Mouse (Mus musculus): ENCODE results near the gene Babam1. TPM values are rescaled to one million over a fixed set of nuclear protein-coding genes. Genes with fewer than 3 reads are reported as not detected.

Babam1 gene
- polyA plus RNA-seq, 1 experiment from 2014 or later, result 77.4 TPM

DNA sequence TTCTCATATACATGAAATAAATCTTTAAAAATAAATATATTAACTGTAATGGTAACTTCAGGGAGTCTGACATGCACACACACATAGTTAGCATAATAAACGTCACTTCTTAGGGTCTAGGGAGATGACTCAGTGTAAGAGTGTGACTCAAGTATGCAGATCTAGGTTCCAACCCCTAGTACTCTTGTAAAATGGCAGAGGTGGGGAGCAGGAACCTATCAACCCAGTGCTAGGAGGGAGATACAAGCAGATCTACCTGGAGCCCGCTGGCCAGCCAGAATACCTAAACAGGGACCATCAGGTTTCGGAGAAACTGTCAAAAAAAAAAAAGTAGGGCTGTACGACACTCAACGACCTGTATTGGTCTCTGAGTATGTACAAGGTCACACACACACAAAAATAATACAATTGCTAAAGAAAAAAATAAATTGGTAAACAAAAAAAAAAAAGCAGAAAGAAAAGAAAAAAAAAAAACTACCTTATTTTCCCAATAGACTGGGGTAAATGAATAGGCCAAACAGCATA, 25.9 kb upstream of the Babam1 start:
- Histone ChIP-seq H3K4me1 (ENCODE audit: control insufficient read depth, insufficient read depth, low read length) (peaks cover 21% of the 10 kb centered on the region), H3K9ac (ENCODE audit: low read length) (peak overlapping the region; percentile 81), H3K9me3 (replicated peaks; ENCODE audit: control insufficient read depth, low read length) (no peaks in the 10 kb centered on the region), H3K4me3 (replicated peaks; ENCODE audit: low read length) (peak overlapping the region; percentile 80), H3K27me3 (ENCODE audit: control insufficient read depth, insufficient read depth, low read length) (no peaks in the 10 kb centered on the region), H3K27ac (ENCODE audit: low read length) (peak overlapping the region; percentile 32; the same call in 1 of the 2 replicates), H3K4me2 (ENCODE audit: low read depth, low read length) (peak overlapping the region; percentile 55), H3K36me3 (ENCODE audit: control insufficient read depth, insufficient read depth, low read length) (peaks cover 5% of the 10 kb centered on the region; the same call in 1 of the 2 replicates)
- ATAC-seq (ENCODE audit: insufficient read depth, low FRiP score), result no peak
- 17% methylated on average over 5 of the region's 5 CpGs for WGBS

DNA sequence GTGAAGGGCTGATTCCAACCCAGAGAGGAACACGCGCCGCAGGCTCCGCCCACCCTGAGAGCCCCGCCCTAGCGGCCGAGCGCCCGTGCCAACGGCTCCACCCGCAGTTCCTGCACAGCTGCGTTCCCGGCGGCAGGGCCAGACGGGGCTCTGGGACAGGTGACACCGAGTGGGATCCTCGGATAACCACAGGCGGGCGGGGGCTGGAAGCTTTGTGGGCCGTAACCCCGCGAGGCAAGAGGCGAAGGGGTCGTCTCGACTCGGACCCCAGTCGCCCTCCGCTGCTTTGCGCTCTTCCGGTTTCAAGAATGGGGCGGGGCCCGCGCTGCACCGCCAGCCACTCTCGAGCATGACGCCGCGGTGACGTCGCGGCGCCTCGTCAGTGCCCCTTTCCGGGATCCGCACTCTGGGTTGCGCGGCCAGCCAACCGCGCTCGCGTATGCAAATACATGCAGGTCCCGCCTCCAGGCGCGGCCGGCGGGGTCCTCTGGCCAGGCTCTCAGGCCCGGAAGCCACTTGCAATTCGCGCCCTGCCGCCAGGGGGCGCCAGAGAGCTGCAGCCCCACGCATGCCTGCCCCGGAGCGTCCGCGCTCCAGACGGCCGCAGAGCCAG, 25.3 kb upstream of the Babam1 start, which contains the start of gene Ocel1:
Ocel1 (plus strand) TSS at position 63 of the 613 bp plus-strand sequence.
- under 1% methylated on average over 68 of the region's 68 CpGs for WGBS
- no peaks in the 10 kb centered on the region for H3K27me3 ChIP-seq (ENCODE audit: control insufficient read depth, insufficient read depth, low read length)
- peak within 1 kb of the TSS; percentile 92 for H3K27ac ChIP-seq (ENCODE audit: low read length)
- H3K4me2 ChIP-seq (ENCODE audit: low read depth, low read length), result peak within 1 kb of the TSS; percentile 55
- peak within 1 kb of the TSS; percentile 80 for H3K4me3 ChIP-seq (replicated peaks; ENCODE audit: low read length)
- no peaks in the 10 kb centered on the region for H3K9me3 ChIP-seq (replicated peaks; ENCODE audit: control insufficient read depth, low read length)
- peaks cover 5% of the 10 kb centered on the region; the same call in 1 of the 2 replicates for H3K36me3 ChIP-seq (ENCODE audit: control insufficient read depth, insufficient read depth, low read length)
- peaks cover 27% of the 10 kb centered on the region for H3K4me1 ChIP-seq (ENCODE audit: control insufficient read depth, insufficient read depth, low read length)
- peak; percentile 88 for ATAC-seq (ENCODE audit: insufficient read depth, low FRiP score)
- peak within 1 kb of the TSS; percentile 81 for H3K9ac ChIP-seq (ENCODE audit: low read length)

GRCm38 (mm10) chr8:71372427-71372826, 24.2 kb upstream of the Babam1 start:
- Histone ChIP-seq H3K27me3 (ENCODE audit: control insufficient read depth, insufficient read depth, low read length) (no peaks in the 10 kb centered on the region), H3K9ac (ENCODE audit: low read length) (no peak overlapping the region), H3K36me3 (ENCODE audit: control insufficient read depth, insufficient read depth, low read length) (peaks cover 5% of the 10 kb centered on the region; the same call in 1 of the 2 replicates), H3K27ac (ENCODE audit: low read length) (no peak overlapping the region), H3K4me1 (ENCODE audit: control insufficient read depth, insufficient read depth, low read length) (peaks cover 36% of the 10 kb centered on the region), H3K4me2 (ENCODE audit: low read depth, low read length) (no peak overlapping the region), H3K9me3 (replicated peaks; ENCODE audit: control insufficient read depth, low read length) (no peaks in the 10 kb centered on the region), H3K4me3 (replicated peaks; ENCODE audit: low read length) (no peak overlapping the region)
- no peak for ATAC-seq (ENCODE audit: insufficient read depth, low FRiP score)
- 80% methylated on average over 12 of the region's 12 CpGs for WGBS

DNA sequence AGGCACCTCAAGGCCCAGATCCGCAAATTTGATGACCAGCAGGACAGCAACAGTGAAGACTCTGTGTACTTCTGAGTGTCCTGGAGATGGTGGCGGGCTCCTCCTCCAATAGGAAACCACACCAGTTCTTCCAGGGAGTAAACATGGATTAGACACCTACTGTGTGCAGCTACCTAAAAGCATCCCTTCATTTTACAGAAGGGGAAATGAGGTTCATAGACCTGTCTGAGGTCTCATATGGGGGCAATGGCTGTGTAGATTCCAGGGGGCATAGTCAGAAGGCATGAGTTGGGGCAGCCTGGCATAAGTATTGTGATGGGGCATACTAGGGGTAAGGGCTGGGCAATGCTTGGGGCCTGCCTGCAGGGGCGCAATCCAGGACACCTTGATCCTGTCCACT, 23.7 kb upstream of the Babam1 start:
- Histone ChIP-seq H3K4me2 (ENCODE audit: low read depth, low read length) (no peak overlapping the region), H3K27ac (ENCODE audit: low read length) (no peak overlapping the region), H3K9ac (ENCODE audit: low read length) (no peak overlapping the region), H3K4me3 (replicated peaks; ENCODE audit: low read length) (no peak overlapping the region), H3K4me1 (ENCODE audit: control insufficient read depth, insufficient read depth, low read length) (peaks cover 31% of the 10 kb centered on the region), H3K9me3 (replicated peaks; ENCODE audit: control insufficient read depth, low read length) (no peaks in the 10 kb centered on the region), H3K27me3 (ENCODE audit: control insufficient read depth, insufficient read depth, low read length) (no peaks in the 10 kb centered on the region), H3K36me3 (ENCODE audit: control insufficient read depth, insufficient read depth, low read length) (peaks cover 5% of the 10 kb centered on the region; the same call in 1 of the 2 replicates)
- ATAC-seq (ENCODE audit: insufficient read depth, low FRiP score), result no peak
- 94% methylated on average over 3 of the region's 3 CpGs for whole genome bisulfite sequencing

GRCm38 (mm10) chr8:71374616-71375206, 21.9 kb upstream of the Babam1 start:
- H3K27ac ChIP-seq (ENCODE audit: low read length), result no peak overlapping the region
- H3K4me1 ChIP-seq (ENCODE audit: control insufficient read depth, insufficient read depth, low read length), result peaks cover 37% of the 10 kb centered on the region
- WGBS, result 81% methylated on average over 17 of the region's 17 CpGs
- no peak overlapping the region for H3K4me2 ChIP-seq (ENCODE audit: low read depth, low read length)
- H3K4me3 ChIP-seq (replicated peaks; ENCODE audit: low read length), result no peak overlapping the region
- no peaks in the 10 kb centered on the region for H3K9me3 ChIP-seq (replicated peaks; ENCODE audit: control insufficient read depth, low read length)
- no peak overlapping the region for H3K9ac ChIP-seq (ENCODE audit: low read length)
- no peaks in the 10 kb centered on the region for H3K27me3 ChIP-seq (ENCODE audit: control insufficient read depth, insufficient read depth, low read length)
- peaks cover 5% of the 10 kb centered on the region; the same call in 1 of the 2 replicates for H3K36me3 ChIP-seq (ENCODE audit: control insufficient read depth, insufficient read depth, low read length)
- ATAC-seq (ENCODE audit: insufficient read depth, low FRiP score), result no peak

DNA sequence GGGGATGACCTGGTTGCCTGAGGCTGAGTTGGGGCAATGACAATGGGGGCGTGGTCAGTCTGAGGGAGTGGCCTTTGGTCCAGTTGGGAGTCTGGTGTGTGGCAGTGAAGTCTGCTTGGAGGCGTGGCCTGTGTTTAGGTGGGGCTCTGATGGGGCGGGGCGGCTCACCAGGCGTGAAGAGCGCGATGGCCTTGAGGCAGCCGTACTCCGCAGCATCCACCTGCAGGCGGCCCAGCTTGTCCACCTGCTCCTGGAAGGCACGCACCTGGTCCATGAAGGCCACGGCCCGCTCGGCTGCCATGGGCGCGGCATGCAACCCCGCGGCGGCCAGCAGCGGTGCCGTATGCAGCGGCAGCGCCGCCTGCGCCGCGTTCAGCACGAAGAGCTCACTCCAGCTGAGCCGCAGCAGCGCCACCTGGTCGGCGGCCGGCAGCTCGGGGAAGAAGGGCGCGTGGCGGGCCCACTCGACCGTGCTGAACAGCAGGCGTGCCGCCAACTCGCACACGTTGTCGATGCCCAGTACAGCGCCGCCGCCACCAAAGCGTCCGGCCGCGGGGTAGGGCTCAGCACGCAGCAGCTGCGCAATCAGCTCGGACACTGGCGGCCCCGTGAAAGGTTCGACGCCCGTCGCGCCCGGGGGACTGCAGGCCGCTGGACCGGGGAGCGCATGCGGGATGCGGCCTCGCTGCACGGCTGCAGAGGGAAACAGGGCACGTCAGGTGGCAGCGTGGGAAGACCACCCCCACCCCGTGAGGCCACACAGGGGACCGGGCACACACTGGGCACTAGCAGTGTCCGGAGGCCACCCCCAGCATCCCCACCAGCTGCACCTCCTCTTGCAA, 20.9 kb upstream of the Babam1 start:
- ATAC-seq (ENCODE audit: insufficient read depth, low FRiP score), result peak; percentile 24; the same call in 1 of the 2 replicates
- peak overlapping the region; percentile 46 for H3K4me2 ChIP-seq (ENCODE audit: low read depth, low read length)
- H3K27ac ChIP-seq (ENCODE audit: low read length), result peak overlapping the region; percentile 26; the same call in 1 of the 2 replicates
- 12% methylated on average over 74 of the region's 74 CpGs for WGBS
- H3K9me3 ChIP-seq (replicated peaks; ENCODE audit: control insufficient read depth, low read length), result no peaks in the 10 kb centered on the region
- H3K27me3 ChIP-seq (ENCODE audit: control insufficient read depth, insufficient read depth, low read length), result no peaks in the 10 kb centered on the region
- H3K4me3 ChIP-seq (replicated peaks; ENCODE audit: low read length), result peak overlapping the region; percentile 9
- H3K36me3 ChIP-seq (ENCODE audit: control insufficient read depth, insufficient read depth, low read length), result peaks cover 5% of the 10 kb centered on the region; the same call in 1 of the 2 replicates
- H3K9ac ChIP-seq (ENCODE audit: low read length), result peak overlapping the region; percentile 53; the same call in 1 of the 2 replicates
- H3K4me1 ChIP-seq (ENCODE audit: control insufficient read depth, insufficient read depth, low read length), result peaks cover 38% of the 10 kb centered on the region

GRCm38 (mm10) chr8:71376423-71377030, 20.1 kb upstream of the Babam1 start:
- Histone ChIP-seq H3K27me3 (ENCODE audit: control insufficient read depth, insufficient read depth, low read length) (no peaks in the 10 kb centered on the region), H3K4me1 (ENCODE audit: control insufficient read depth, insufficient read depth, low read length) (peaks cover 38% of the 10 kb centered on the region), H3K9ac (ENCODE audit: low read length) (peak overlapping the region; percentile 53; the same call in 1 of the 2 replicates), H3K4me2 (ENCODE audit: low read depth, low read length) (peak overlapping the region; percentile 46), H3K27ac (ENCODE audit: low read length) (no peak overlapping the region), H3K9me3 (replicated peaks; ENCODE audit: control insufficient read depth, low read length) (no peaks in the 10 kb centered on the region), H3K36me3 (ENCODE audit: control insufficient read depth, insufficient read depth, low read length) (peaks cover 5% of the 10 kb centered on the region; the same call in 1 of the 2 replicates), H3K4me3 (replicated peaks; ENCODE audit: low read length) (peak overlapping the region; percentile 9; the same call in 1 of the 2 replicates)
- WGBS, result 55% methylated on average over 8 of the region's 8 CpGs
- ATAC-seq (ENCODE audit: insufficient read depth, low FRiP score), result no peak

DNA sequence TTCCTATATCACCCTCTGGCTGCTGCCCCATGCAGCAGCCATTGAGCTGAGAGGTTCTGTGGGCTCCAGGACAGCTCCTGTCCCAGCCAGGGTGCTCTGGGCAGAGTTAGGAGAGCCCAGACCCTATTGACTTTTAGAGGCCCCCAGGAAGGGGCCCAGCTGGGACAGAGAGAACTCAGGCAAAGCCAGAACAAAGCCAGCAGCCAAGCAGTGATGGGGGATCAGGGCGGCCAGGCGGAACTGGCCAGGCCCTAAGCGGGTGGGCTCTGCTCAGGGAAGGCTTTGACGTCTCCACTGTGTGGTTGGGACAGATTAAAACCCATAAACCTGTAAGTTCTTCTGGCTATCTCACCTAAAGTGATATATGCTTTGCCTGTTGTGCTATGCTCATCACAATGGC, 17.7 kb upstream of the Babam1 start:
- no peaks in the 10 kb centered on the region for H3K27me3 ChIP-seq (ENCODE audit: control insufficient read depth, insufficient read depth, low read length)
- ATAC-seq (ENCODE audit: insufficient read depth, low FRiP score), result no peak
- no peak overlapping the region for H3K27ac ChIP-seq (ENCODE audit: low read length)
- peaks cover 1% of the 10 kb centered on the region; the same call in 1 of the 2 replicates for H3K36me3 ChIP-seq (ENCODE audit: control insufficient read depth, insufficient read depth, low read length)
- no peaks in the 10 kb centered on the region for H3K9me3 ChIP-seq (replicated peaks; ENCODE audit: control insufficient read depth, low read length)
- peak overlapping the region; percentile 97; the same call in 1 of the 2 replicates for H3K9ac ChIP-seq (ENCODE audit: low read length)
- H3K4me3 ChIP-seq (replicated peaks; ENCODE audit: low read length), result peak overlapping the region; percentile 97
- WGBS, result 62% methylated on average over 4 of the region's 4 CpGs
- peak overlapping the region; percentile 98 for H3K4me2 ChIP-seq (ENCODE audit: low read depth, low read length)
- H3K4me1 ChIP-seq (ENCODE audit: control insufficient read depth, insufficient read depth, low read length), result peaks cover 53% of the 10 kb centered on the region

All from stomach, embryonic 16.5 days (tissue).